Mouse (Mus musculus): ENCODE measurements around the gene Rassf5.

Rassf5 gene

GRCm38 (mm10) chr1:131201391-131201790, 43.7 kb downstream of the Rassf5 start:
- no peak for TF ChIP-seq GATA4 (IDR thresholded peaks at IDR 0.05; ENCODE audit: insufficient replicate concordance, low read length)

- TF ChIP-seq GATA4 (IDR thresholded peaks at IDR 0.05; ENCODE audit: insufficient replicate concordance, low read length), result no peak
These were observed 44.5 kb downstream of the Rassf5 start for GRCm38 (mm10) chr1:131200588-131200987.

- no peak for TF ChIP-seq GATA4 (IDR thresholded peaks at IDR 0.05; ENCODE audit: insufficient replicate concordance, low read length)
These were observed 45.1 kb downstream of the Rassf5 start for GRCm38 (mm10) chr1:131199976-131200375.

- TF ChIP-seq GATA4 (IDR thresholded peaks at IDR 0.05; ENCODE audit: insufficient replicate concordance, low read length), result no peak
These were observed 45.8 kb downstream of the Rassf5 start for GRCm38 (mm10) chr1:131199118-131199821.

GRCm38 (mm10) chr1:131198417-131198960, 46.6 kb downstream of the Rassf5 start:
- TF ChIP-seq GATA4 (IDR thresholded peaks at IDR 0.05; ENCODE audit: insufficient replicate concordance, low read length), result no peak

- no peak for TF ChIP-seq GATA4 (IDR thresholded peaks at IDR 0.05; ENCODE audit: insufficient replicate concordance, low read length)
These were observed 49.0 kb downstream of the Rassf5 start for GRCm38 (mm10) chr1:131196107-131196506.

- no peak for TF ChIP-seq GATA4 (IDR thresholded peaks at IDR 0.05; ENCODE audit: insufficient replicate concordance, low read length)
These were observed 49.4 kb downstream of the Rassf5 start for GRCm38 (mm10) chr1:131195653-131196052.

GRCm38 (mm10) chr1:131193746-131194145, 51.3 kb downstream of the Rassf5 start:
- no peak for TF ChIP-seq GATA4 (IDR thresholded peaks at IDR 0.05; ENCODE audit: insufficient replicate concordance, low read length)

- no peak for TF ChIP-seq GATA4 (IDR thresholded peaks at IDR 0.05; ENCODE audit: insufficient replicate concordance, low read length)
These were observed 56.4 kb downstream of the Rassf5 start for GRCm38 (mm10) chr1:131188655-131189054.

- no peak for TF ChIP-seq GATA4 (IDR thresholded peaks at IDR 0.05; ENCODE audit: insufficient replicate concordance, low read length)
These were observed 57.2 kb downstream of the Rassf5 start for GRCm38 (mm10) chr1:131187856-131188255.

- TF ChIP-seq GATA4 (IDR thresholded peaks at IDR 0.05; ENCODE audit: insufficient replicate concordance, low read length), result no peak
These were observed 58.1 kb downstream of the Rassf5 start for GRCm38 (mm10) chr1:131186995-131187394.

- no peak for TF ChIP-seq GATA4 (IDR thresholded peaks at IDR 0.05; ENCODE audit: insufficient replicate concordance, low read length)
These were observed 59.1 kb downstream of the Rassf5 start for GRCm38 (mm10) chr1:131185821-131186506.

- TF ChIP-seq GATA4 (IDR thresholded peaks at IDR 0.05; ENCODE audit: insufficient replicate concordance, low read length), result peak; percentile 45; the same call in 1 of the 2 replicates
These were observed 60.0 kb downstream of the Rassf5 start for GRCm38 (mm10) chr1:131184956-131185660.

- TF ChIP-seq GATA4 (IDR thresholded peaks at IDR 0.05; ENCODE audit: insufficient replicate concordance, low read length), result no peak
These were observed 60.7 kb downstream of the Rassf5 start for GRCm38 (mm10) chr1:131184253-131184955.

- TF ChIP-seq GATA4 (IDR thresholded peaks at IDR 0.05; ENCODE audit: insufficient replicate concordance, low read length), result no peak
These were observed 61.9 kb downstream of the Rassf5 start for GRCm38 (mm10) chr1:131183201-131183600.
